Mouse (Mus musculus) lung, adult 2 months (tissue): Measurements from ENCODE around the gene Cyp2d11.

Experiments
- CTCF ChIP-seq: fragments of 200-500 bp; IDR thresholded peaks from 2 replicates; pipeline ENCODE4 v1.5.1; 2011; ENCODE audit warnings: mild to moderate bottlenecking, low read length, control low read depth; ENCODE audit not compliant: insufficient read depth
- POLR2A ChIP-seq: fragments of 200-500 bp; IDR thresholded peaks from 2 replicates; pipeline ENCODE4 v1.6.1; 2011; ENCODE audit warnings: low read depth, mild to moderate bottlenecking, control low read depth, low read length, borderline replicate concordance; ENCODE audit errors: extremely low read depth

DNA sequence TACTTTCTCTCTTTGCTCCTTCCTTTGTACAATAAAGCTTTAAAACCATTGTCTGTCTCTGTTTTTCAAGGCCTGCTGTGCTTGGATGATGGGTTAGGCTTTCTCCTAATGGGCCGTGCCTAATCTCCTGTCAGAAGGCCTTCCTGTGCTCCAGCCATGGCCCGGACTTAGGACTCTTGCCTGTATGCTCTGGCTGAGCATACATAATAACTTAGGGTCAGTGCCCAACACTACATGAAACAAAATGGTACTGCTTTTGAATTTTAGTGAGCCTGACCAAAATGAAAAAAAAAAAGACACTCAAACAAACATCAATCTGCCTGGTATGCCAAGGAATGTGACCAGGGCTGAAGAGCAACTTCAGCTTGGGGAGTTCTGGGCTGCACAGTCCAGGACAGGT, 7.7 kb upstream of the Cyp2d11 start:
- TF ChIP-seq POLR2A = no peak
- TF ChIP-seq CTCF = no peak
